Mouse (Mus musculus) gastrocnemius, adult 8-10 months (tissue): ENCODE results near the gene Cc2d2b. TPM values are rescaled to one million over a fixed set of nuclear protein-coding genes. Genes with fewer than 3 reads are reported as not detected.

Experiments
- DNase-seq, 2 experiments: peaks; one replicate each; pipeline ENCODE4 v3.0.0; 2022; ENCODE audit warnings: low spot score in 2 of 2
- total RNA-seq, 4 experiments: library from RNA; stranded (reverse); gene quantifications; 2 replicates each; pipeline ENCODE4 v1.2.4; 2022

The Cc2d2b gene
- total RNA-seq, 4 experiments from 2014 or later, result not detected

- no peak for DNase-seq
Measured at GRCm38 (mm10) chr19:40831416-40832201, 83.1 kb downstream of the Cc2d2b start.

GRCm38 (mm10) chr19:40832361-40832760 is 83.8 kb downstream of the Cc2d2b start:
- DNase-seq, result no peak

- no peak for DNase-seq
Measured at GRCm38 (mm10) chr19:40834436-40834835, 85.9 kb downstream of the Cc2d2b start.

- no peak for DNase-seq
Measured at GRCm38 (mm10) chr19:40838205-40838604, 89.7 kb downstream of the Cc2d2b start.

GRCm38 (mm10) chr19:40840303-40840702 is 91.8 kb downstream of the Cc2d2b start:
- no peak for DNase-seq

- DNase-seq, result no peak
Measured at GRCm38 (mm10) chr19:40841083-40841482, 92.5 kb downstream of the Cc2d2b start.

GRCm38 (mm10) chr19:40841593-40841992 is 93.0 kb downstream of the Cc2d2b start:
- no peak for DNase-seq

- no peak for DNase-seq
Measured at GRCm38 (mm10) chr19:40844731-40845130, 96.2 kb downstream of the Cc2d2b start.

GRCm38 (mm10) chr19:40849391-40849790 is 100.8 kb downstream of the Cc2d2b start:
- no peak for DNase-seq

GRCm38 (mm10) chr19:40859555-40859954 is 111.0 kb downstream of the Cc2d2b start:
- DNase-seq, result no peak

- DNase-seq, result no peak
Measured at GRCm38 (mm10) chr19:40868284-40868683, 119.7 kb downstream of the Cc2d2b start.

- no peak for DNase-seq
Measured at GRCm38 (mm10) chr19:40869425-40870105, 121.0 kb downstream of the Cc2d2b start.

- DNase-seq, result peak; percentile 78
Measured at GRCm38 (mm10) chr19:40872955-40873665, 124.6 kb downstream of the Cc2d2b start.

Other genes starting within 250 kb of the Cc2d2b start
- gene Sorbs1, start 235.0 kb upstream of the Cc2d2b start, total RNA-seq, result 100 to 1,000 TPM; 169 to 173 (median 171) TPM
- 1 to 10 TPM; 1.4 to 4.0 (median 1.7) TPM for gene Aldh18a1, start 160.3 kb upstream of the Cc2d2b start, total RNA-seq
- 1 to 10 TPM; 1.1 to 2.2 (median 1.6) TPM for gene Tctn3, start 136.5 kb upstream of the Cc2d2b start, total RNA-seq
- gene Entpd1, start 136.4 kb upstream of the Cc2d2b start, total RNA-seq, result 1 to 10 TPM; 5.8 to 9.9 (median 8.2) TPM
- 1 to 10 TPM; 2.0 to 3.3 (median 2.8) TPM for gene Ccnj, start 82.5 kb downstream of the Cc2d2b start, total RNA-seq
- 1 to 10 TPM; 4.5 to 6.6 (median 5.1) TPM for gene Zfp518a, start 146.0 kb downstream of the Cc2d2b start, total RNA-seq
- 1 to 10 TPM in 2 of 4 experiments, under 1 TPM in 2; 0.83 to 1.1 (median 1.0) TPM for gene Blnk, start 245.8 kb downstream of the Cc2d2b start, total RNA-seq